Mouse (Mus musculus): Measurements from ENCODE around the gene P2ry2. TPM values are rescaled to one million over a fixed set of nuclear protein-coding genes. Genes with fewer than 3 reads are reported as not detected.

Gene P2ry2
- total RNA-seq (2014; rRNA removed), result 0.07 and 0.52 TPM in 2 replicates
- 0.51 and 0.95 TPM in 2 replicates for polyA plus RNA-seq (2015; fragmentation: Nextera tagmentation; extraction: Ambion mirVana)

DNA sequence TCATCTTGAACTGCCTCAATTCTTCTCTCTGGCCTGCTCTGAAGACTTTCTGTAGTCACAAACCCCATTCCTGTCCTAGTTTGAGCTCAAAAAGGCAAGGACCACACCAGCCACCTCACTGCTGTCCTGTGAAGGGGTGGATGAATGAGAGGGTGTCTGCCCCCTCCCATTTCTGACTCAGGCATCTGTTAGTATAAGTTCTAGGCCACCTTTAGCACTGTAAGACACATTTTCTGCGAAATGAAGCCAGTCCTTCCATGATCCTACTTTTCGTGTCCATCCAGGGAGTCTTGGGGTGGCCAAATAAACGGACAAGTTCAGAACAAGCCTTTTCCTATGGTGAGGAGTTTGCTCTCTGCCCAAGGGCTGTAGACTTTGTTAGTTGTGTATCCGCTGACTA, at the start of gene P2ry2:
Gene P2ry2, minus strand, starts transcription at position 326 of the 400 bp plus-strand sequence.
- no peak for TF ChIP-seq CTCF (IDR thresholded peaks at IDR 0.05; ENCODE audit: low read depth)
- no peak for DNase-seq (ENCODE audit: low spot score)
- ATAC-seq, result no peak
- H3K36me3 ChIP-seq (ENCODE audit: insufficient read depth, low read length), result no peaks in the 10 kb centered on the region
- H3K27me3 ChIP-seq (ENCODE audit: insufficient read depth, low read length), result peaks cover 14% of the 10 kb centered on the region; the same call in 1 of the 2 replicates
- no peaks in the 10 kb centered on the region for H3K9me3 ChIP-seq (ENCODE audit: low read length)
- peak within 1 kb of the TSS; percentile 39; the same call in 1 of the 2 replicates for H3K9ac ChIP-seq (replicated peaks; ENCODE audit: low read length)
- 67% methylated on average over 4 of the region's 4 CpGs for WGBS
- no peak within 1 kb of the TSS for H3K27ac ChIP-seq
- H3K4me2 ChIP-seq (ENCODE audit: low read depth, low read length), result peak within 1 kb of the TSS; percentile 98
- H3K4me1 ChIP-seq (ENCODE audit: insufficient read depth, low read length), result 0 out of 2 replicates have a peak, but pooled peaks cover 7% of the 10 kb centered on the region
- H3K4me3 ChIP-seq (ENCODE audit: low read length), result peak within 1 kb of the TSS; percentile 49

DNA sequence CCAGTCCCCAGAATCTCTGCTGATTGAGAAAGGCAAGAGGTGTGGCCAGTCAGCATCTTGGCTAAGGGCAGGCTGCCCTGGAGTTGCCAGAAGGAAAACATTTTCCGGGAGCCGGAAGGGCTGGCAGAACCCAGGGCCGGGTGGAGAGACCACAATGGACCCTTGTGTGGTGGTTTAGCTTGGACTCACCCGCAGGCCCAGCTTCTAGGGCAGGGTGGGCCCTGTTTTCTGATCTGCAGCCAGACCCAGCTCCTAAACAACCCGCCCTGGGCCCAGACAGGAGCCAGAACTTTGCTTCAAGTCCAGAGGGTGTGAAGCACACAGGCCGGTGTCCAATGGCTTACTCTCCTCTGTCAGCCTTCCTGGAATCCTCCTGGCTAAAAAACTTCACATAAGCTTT, 49.6 kb upstream of the P2ry2 start:
- peak; percentile 23 for DNase-seq (ENCODE audit: low spot score)
- no peak for TF ChIP-seq CTCF (IDR thresholded peaks at IDR 0.05; ENCODE audit: low read depth)
- no peaks in the 10 kb centered on the region for H3K27me3 ChIP-seq (ENCODE audit: insufficient read depth, low read length)
- WGBS, result 68% methylated on average over 6 of the region's 6 CpGs
- H3K9ac ChIP-seq (replicated peaks; ENCODE audit: low read length), result no peak overlapping the region
- no peak overlapping the region for H3K4me2 ChIP-seq (ENCODE audit: low read depth, low read length)
- peak; percentile 76 for ATAC-seq
- no peaks in the 10 kb centered on the region for H3K9me3 ChIP-seq (ENCODE audit: low read length)
- H3K36me3 ChIP-seq (ENCODE audit: insufficient read depth, low read length), result no peaks in the 10 kb centered on the region
- H3K27ac ChIP-seq, result no peak overlapping the region
- H3K4me1 ChIP-seq (ENCODE audit: insufficient read depth, low read length), result no peaks in the 10 kb centered on the region; the same call in 1 of the 2 replicates
- H3K4me3 ChIP-seq (ENCODE audit: low read length), result no peak overlapping the region

DNA sequence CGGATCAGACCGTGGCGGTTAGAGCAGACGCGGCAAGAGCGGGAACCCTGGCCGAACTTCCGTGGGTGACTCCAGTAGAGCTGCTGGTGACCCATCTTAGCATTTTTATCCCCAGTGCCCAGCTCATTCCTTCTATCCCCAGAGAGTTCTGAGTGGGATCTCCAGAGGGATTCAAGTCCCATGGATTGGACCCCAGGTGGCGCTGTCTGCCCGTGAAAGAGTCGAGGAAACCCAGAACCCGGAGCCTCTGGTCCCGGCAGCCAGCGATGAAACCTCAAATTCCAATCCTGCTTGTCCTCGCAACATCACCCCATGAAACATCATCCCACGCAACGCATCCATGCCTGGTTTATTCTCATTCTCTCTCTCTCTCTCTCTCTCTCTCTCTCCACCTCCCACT, 48.7 kb upstream of the P2ry2 start:
- no peaks in the 10 kb centered on the region for H3K36me3 ChIP-seq (ENCODE audit: insufficient read depth, low read length)
- DNase-seq (ENCODE audit: low spot score), result peak; percentile 93
- H3K9ac ChIP-seq (replicated peaks; ENCODE audit: low read length), result no peak overlapping the region
- peak; percentile 67 for ATAC-seq
- WGBS, result 6% methylated on average over 17 of the region's 17 CpGs
- no peaks in the 10 kb centered on the region; the same call in 1 of the 2 replicates for H3K4me1 ChIP-seq (ENCODE audit: insufficient read depth, low read length)
- H3K27me3 ChIP-seq (ENCODE audit: insufficient read depth, low read length), result no peaks in the 10 kb centered on the region
- H3K4me3 ChIP-seq (ENCODE audit: low read length), result 0 out of 2 replicates have a peak overlapping the region, but pooled peaks have one; percentile 2
- peak overlapping the region; percentile 34 for H3K4me2 ChIP-seq (ENCODE audit: low read depth, low read length)
- TF ChIP-seq CTCF (IDR thresholded peaks at IDR 0.05; ENCODE audit: low read depth), result peak; percentile 83
- H3K27ac ChIP-seq, result no peak overlapping the region
- H3K9me3 ChIP-seq (ENCODE audit: low read length), result no peaks in the 10 kb centered on the region

DNA sequence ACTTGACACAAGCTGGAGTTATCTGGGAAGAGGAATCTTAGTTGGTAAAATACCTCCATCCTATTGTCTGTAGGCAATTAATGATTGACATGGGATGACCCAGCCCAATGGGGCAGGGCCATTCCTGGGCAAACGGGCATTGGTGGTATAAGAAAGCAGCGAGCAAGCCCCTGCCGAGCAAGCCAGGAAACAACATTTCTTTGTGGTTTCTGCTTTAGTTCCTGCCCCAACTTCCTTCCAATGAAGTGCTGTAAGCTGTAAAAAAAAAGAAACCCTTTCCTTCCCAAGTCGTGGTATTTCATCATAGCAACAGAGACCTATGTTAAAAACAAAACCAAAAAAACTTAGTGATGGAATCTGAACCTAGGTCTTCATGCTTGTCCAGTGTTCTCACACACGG, 47.8 kb upstream of the P2ry2 start:
- ATAC-seq, result no peak
- WGBS, result 65% methylated on average over 5 of the region's 5 CpGs
- DNase-seq (ENCODE audit: low spot score), result no peak
- no peak overlapping the region for H3K27ac ChIP-seq
- no peak overlapping the region for H3K4me3 ChIP-seq (ENCODE audit: low read length)
- H3K4me2 ChIP-seq (ENCODE audit: low read depth, low read length), result no peak overlapping the region
- H3K9ac ChIP-seq (replicated peaks; ENCODE audit: low read length), result no peak overlapping the region
- H3K36me3 ChIP-seq (ENCODE audit: insufficient read depth, low read length), result no peaks in the 10 kb centered on the region
- TF ChIP-seq CTCF (IDR thresholded peaks at IDR 0.05; ENCODE audit: low read depth), result no peak
- no peaks in the 10 kb centered on the region for H3K27me3 ChIP-seq (ENCODE audit: insufficient read depth, low read length)
- no peaks in the 10 kb centered on the region for H3K9me3 ChIP-seq (ENCODE audit: low read length)
- no peaks in the 10 kb centered on the region; the same call in 1 of the 2 replicates for H3K4me1 ChIP-seq (ENCODE audit: insufficient read depth, low read length)

DNA sequence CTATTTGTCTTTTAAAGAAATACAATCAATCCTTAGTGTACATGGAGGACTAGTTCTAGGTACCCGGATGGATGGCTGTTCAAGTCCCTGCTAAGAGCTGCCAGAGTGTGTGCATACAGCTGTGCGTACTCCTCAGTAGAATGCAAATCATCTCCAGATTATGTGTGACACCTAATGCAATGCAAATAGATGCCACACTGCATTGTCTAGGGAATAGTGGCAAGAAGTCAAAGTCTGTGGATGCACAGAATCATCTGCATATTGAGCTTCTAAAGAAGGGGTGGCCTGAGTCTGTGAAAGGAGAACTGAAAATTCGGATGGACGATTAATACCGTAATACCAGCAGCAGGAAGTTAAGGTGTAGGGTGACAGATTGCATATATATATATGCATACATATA, 46.5 kb upstream of the P2ry2 start:
- no peak overlapping the region for H3K4me2 ChIP-seq (ENCODE audit: low read depth, low read length)
- DNase-seq (ENCODE audit: low spot score), result no peak
- H3K4me1 ChIP-seq (ENCODE audit: insufficient read depth, low read length), result no peaks in the 10 kb centered on the region; the same call in 1 of the 2 replicates
- H3K27me3 ChIP-seq (ENCODE audit: insufficient read depth, low read length), result no peaks in the 10 kb centered on the region
- no peak for TF ChIP-seq CTCF (IDR thresholded peaks at IDR 0.05; ENCODE audit: low read depth)
- no peaks in the 10 kb centered on the region for H3K9me3 ChIP-seq (ENCODE audit: low read length)
- no peak overlapping the region for H3K9ac ChIP-seq (replicated peaks; ENCODE audit: low read length)
- no peaks in the 10 kb centered on the region for H3K36me3 ChIP-seq (ENCODE audit: insufficient read depth, low read length)
- H3K4me3 ChIP-seq (ENCODE audit: low read length), result no peak overlapping the region
- ATAC-seq, result no peak
- no peak overlapping the region for H3K27ac ChIP-seq
- WGBS, result 60% methylated on average over 5 of the region's 5 CpGs

DNA sequence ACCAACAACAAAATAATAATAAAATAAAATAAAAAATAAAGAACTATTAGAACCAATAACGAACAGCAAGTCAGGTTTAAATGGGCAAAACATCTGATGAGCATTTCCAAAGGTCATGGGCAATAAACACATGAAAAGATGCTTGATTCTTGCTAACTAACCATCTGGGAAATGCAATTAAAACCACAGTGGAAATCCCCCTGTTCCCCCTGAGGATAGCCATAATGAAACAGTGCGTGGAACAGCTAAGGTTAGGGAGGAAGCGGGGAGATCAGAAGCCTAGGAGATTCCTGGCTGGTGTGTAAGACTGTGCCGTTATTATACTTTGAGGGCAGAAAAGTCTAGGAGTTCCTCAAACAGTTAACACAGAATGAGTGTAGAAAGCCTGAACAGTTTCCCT, 44.6 kb upstream of the P2ry2 start:
- Histone ChIP-seq H3K9ac (replicated peaks; ENCODE audit: low read length) (no peak overlapping the region), H3K4me1 (ENCODE audit: insufficient read depth, low read length) (no peaks in the 10 kb centered on the region; the same call in 1 of the 2 replicates), H3K4me2 (ENCODE audit: low read depth, low read length) (no peak overlapping the region), H3K27ac (no peak overlapping the region), H3K9me3 (ENCODE audit: low read length) (no peaks in the 10 kb centered on the region), H3K27me3 (ENCODE audit: insufficient read depth, low read length) (no peaks in the 10 kb centered on the region), H3K4me3 (ENCODE audit: low read length) (no peak overlapping the region), H3K36me3 (ENCODE audit: insufficient read depth, low read length) (no peaks in the 10 kb centered on the region)
- no peak for DNase-seq (ENCODE audit: low spot score)
- no peak for TF ChIP-seq CTCF (IDR thresholded peaks at IDR 0.05; ENCODE audit: low read depth)
- no peak for ATAC-seq
- WGBS, result 46% methylated on average over 4 of the region's 4 CpGs

DNA sequence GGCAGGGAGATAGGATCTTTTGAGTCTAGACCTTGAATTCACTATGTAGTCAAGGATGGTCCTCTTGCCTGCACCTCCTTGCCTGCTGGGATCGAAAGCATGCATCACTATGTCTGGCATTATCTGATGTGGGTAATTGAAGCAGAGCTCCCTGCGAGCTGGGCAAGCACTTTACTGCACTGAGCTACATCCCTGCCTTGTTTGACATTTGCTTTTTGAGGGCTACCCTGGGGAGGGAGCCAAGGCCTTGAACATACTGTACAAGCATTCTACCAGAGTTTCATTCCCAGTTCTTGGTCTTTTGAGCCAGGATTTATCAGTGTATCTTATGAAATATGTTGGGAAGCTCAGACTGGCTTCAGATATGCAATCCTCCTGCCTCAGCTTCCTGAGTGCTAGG, 40.5 kb upstream of the P2ry2 start:
- no peak overlapping the region for H3K4me3 ChIP-seq (ENCODE audit: low read length)
- DNase-seq (ENCODE audit: low spot score) (no peak), ATAC-seq (no peak)
- H3K4me2 ChIP-seq (ENCODE audit: low read depth, low read length), result no peak overlapping the region
- H3K9me3 ChIP-seq (ENCODE audit: low read length), result no peaks in the 10 kb centered on the region
- H3K27me3 ChIP-seq (ENCODE audit: insufficient read depth, low read length), result no peaks in the 10 kb centered on the region
- no peak overlapping the region for H3K27ac ChIP-seq
- H3K36me3 ChIP-seq (ENCODE audit: insufficient read depth, low read length), result no peaks in the 10 kb centered on the region
- no peak for TF ChIP-seq CTCF (IDR thresholded peaks at IDR 0.05; ENCODE audit: low read depth)
- no peak overlapping the region for H3K9ac ChIP-seq (replicated peaks; ENCODE audit: low read length)
- no peaks in the 10 kb centered on the region for H3K4me1 ChIP-seq (ENCODE audit: insufficient read depth, low read length)
- WGBS, result 75% methylated on average over 2 of the region's 2 CpGs
